In the genomic region with DNA sequence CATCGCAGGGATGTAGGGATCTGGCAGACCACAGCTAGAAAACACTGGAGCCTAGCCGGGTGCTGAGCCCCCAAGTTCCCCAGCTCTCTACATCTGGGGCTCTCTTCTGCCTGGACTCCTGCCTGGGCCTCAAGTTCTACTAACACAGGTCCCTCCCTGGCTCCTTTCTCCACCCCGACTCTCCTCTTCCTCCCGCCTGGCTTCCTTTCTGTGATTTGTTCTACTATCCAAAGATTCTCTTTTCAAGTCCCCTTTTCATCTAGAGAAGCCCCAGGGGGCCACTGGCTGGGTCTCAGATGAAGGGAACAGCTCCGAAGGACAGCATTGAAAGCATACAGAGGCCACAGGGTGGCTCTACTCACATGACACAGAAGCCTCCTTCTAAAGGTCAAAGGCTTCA, we compare ENCODE assay signal across 23 mouse cellular contexts.
"Had no signal": no experiment of that assay in that cellular context is flagged by ENCODE, and none has a peak within 500 bp of the region (broad histone marks: within the 10 kb centered on the region; RNA-seq: fewer than 3 reads in every experiment).

No protein-coding gene starts in this region.

- H3K27ac ChIP-seq: kidney, postnatal 0 days; limb, embryonic 10.5 days; limb, embryonic 13.5 days; liver, embryonic 12.5 days; liver, embryonic 15.5 days; lung, embryonic 15.5 days; stomach, postnatal 0 days had no signal

- DNase-seq: kidney, postnatal 25 days; layer of hippocampus, adult 9-11 months; liver; lung, adult 18-20 months; lung, postnatal 10 days; lung, postnatal 36 days; midbrain, embryonic 14.5 days; right cerebral cortex, adult 18-20 months; right cerebral cortex, postnatal 14 days; right cerebral cortex, postnatal 4 days; thymus, adult 2 months; thymus, postnatal 14 days; thymus, postnatal 4 days had no signal

- ATAC-seq: liver, embryonic 12.5 days had no signal

- H3K36me3 ChIP-seq: limb, embryonic 10.5 days; limb, embryonic 13.5 days; liver, embryonic 12.5 days; liver, embryonic 15.5 days; lung, embryonic 15.5 days had no signal

- H3K27me3 ChIP-seq: liver, embryonic 15.5 days had no signal

- H3K9ac ChIP-seq: limb, embryonic 13.5 days; liver, embryonic 12.5 days; liver, embryonic 15.5 days; lung, embryonic 15.5 days had no signal

- H3K4me2 ChIP-seq: limb, embryonic 13.5 days; liver, embryonic 12.5 days; liver, embryonic 15.5 days; lung, embryonic 15.5 days; midbrain, embryonic 11.5 days had no signal

- H3K4me1 ChIP-seq: liver, embryonic 12.5 days; liver, embryonic 15.5 days; megakaryocyte, embryonic 14.5 days had no signal

- H3K4me3 ChIP-seq: layer of hippocampus, adult 2 months; limb, embryonic 10.5 days; limb, embryonic 13.5 days; liver, embryonic 12.5 days; liver, embryonic 15.5 days; lung, embryonic 15.5 days; megakaryocyte, embryonic 14.5 days had no signal

- H3K9me3 ChIP-seq: limb, embryonic 10.5 days; limb, embryonic 13.5 days; liver, embryonic 12.5 days; liver, embryonic 15.5 days; lung, embryonic 15.5 days; megakaryocyte, embryonic 14.5 days had no signal
